19 mouse cellular contexts compared by ENCODE assay signal in the genomic region with DNA sequence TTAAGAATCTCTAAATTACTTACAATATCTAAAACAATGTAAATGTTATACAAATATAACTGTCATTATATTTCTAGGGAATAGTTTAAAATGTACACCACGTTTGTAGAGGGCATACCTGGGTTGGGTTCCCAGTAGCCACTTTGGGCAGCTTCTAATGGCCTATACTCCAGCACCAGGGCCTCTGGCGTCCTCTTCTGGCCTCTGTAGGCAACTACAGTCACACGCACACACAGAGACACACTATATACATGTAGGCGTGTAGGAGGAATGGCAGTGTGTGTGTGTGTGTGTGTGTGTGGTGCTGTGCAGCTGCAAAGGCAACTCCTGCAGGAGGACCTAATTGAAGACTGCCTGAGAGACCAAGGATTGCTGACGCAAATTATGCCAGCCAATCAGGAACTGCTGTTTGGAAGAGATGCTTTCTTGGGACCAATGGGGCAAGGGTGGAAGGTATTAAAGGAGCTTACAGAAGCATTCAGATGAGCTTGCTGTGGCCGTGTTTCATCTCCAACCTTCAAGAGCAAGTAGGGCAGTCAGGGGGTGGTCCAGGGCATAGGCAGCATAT.
DNase-seq lines count a peak whose midpoint lies in the region; ATAC-seq and TF ChIP-seq lines count a peak whose summit lies in the region.
"Had no signal": no experiment of that assay in that cellular context is flagged by ENCODE, and none has a peak within 500 bp of the region (broad histone marks: within the 10 kb centered on the region; RNA-seq: fewer than 3 reads in every experiment).

No protein-coding gene starts in this region.

- WGBS in kidney, postnatal 0 days, result 90% methylated on average over 6 of the region's 6 CpGs
- 82% methylated on average over 6 of the region's 6 CpGs for WGBS in midbrain, postnatal 0 days
- 86% methylated on average over 6 of the region's 6 CpGs for WGBS in midbrain, embryonic 14.5 days

- no peaks in the 10 kb centered on the region for H3K27me3 ChIP-seq in kidney, postnatal 0 days (ENCODE audit: insufficient read depth, low read length)
- no peaks in the 10 kb centered on the region for H3K27me3 ChIP-seq in midbrain, postnatal 0 days (ENCODE audit: insufficient read depth, low read length)
- H3K27me3 ChIP-seq in midbrain, embryonic 14.5 days (ENCODE audit: control insufficient read depth, insufficient read depth, low read length), result no peaks in the 10 kb centered on the region
- H3K27me3 ChIP-seq: embryonic facial prominence, embryonic 15.5 days; heart, embryonic 15.5 days; liver, embryonic 13.5 days had no signal

- DNase-seq in kidney, postnatal 0 days (ENCODE audit: low spot score), result no peak
- no peak for DNase-seq in kidney, postnatal 36 days
- DNase-seq in midbrain, postnatal 0 days (ENCODE audit: low spot score), result no peak
- no peak for DNase-seq in midbrain, embryonic 14.5 days
- DNase-seq in R1 (ENCODE audit: low read depth, low spot score), result peak; percentile 18
- DNase-seq in adrenal gland, adult 2 months, result no peak
- DNase-seq in adrenal gland, postnatal 10 days, result no peak
- DNase-seq: adrenal gland, adult 8-10 months; cerebellum, adult 11-12 months; cerebellum, postnatal 14 days; kidney, adult 2 months; kidney, postnatal 14 days; liver, embryonic 13.5 days; lung, postnatal 10 days; right cerebral cortex, postnatal 25 days had no signal

- no peak overlapping the region for H3K4me2 ChIP-seq in kidney, postnatal 0 days (ENCODE audit: low read length)
- no peak overlapping the region for H3K4me2 ChIP-seq in midbrain, postnatal 0 days (ENCODE audit: low read depth, low read length, poor library complexity, severe bottlenecking)
- no peak overlapping the region for H3K4me2 ChIP-seq in midbrain, embryonic 14.5 days (ENCODE audit: low read length)
- H3K4me2 ChIP-seq: embryonic facial prominence, embryonic 15.5 days; heart, embryonic 15.5 days; liver, embryonic 13.5 days had no signal

- no peaks in the 10 kb centered on the region for H3K36me3 ChIP-seq in kidney, postnatal 0 days (ENCODE audit: insufficient read depth, low read length)
- H3K36me3 ChIP-seq in midbrain, postnatal 0 days (ENCODE audit: insufficient read depth, low read length), result no peaks in the 10 kb centered on the region
- no peaks in the 10 kb centered on the region for H3K36me3 ChIP-seq in midbrain, embryonic 14.5 days (ENCODE audit: control insufficient read depth, insufficient read depth, low read length)
- H3K36me3 ChIP-seq: embryonic facial prominence, embryonic 15.5 days; G1E; heart, embryonic 15.5 days; liver, embryonic 13.5 days had no signal

- no peaks in the 10 kb centered on the region for H3K4me1 ChIP-seq in kidney, postnatal 0 days (replicated peaks; ENCODE audit: insufficient read depth, low read length)
- H3K4me1 ChIP-seq in midbrain, postnatal 0 days (ENCODE audit: insufficient read depth, low read length), result 0 out of 2 replicates have a peak, but pooled peaks cover 10% of the 10 kb centered on the region
- H3K4me1 ChIP-seq in midbrain, embryonic 14.5 days (ENCODE audit: control insufficient read depth, insufficient read depth, low read length), result peaks cover 40% of the 10 kb centered on the region
- H3K4me1 ChIP-seq: heart, embryonic 15.5 days; liver, embryonic 13.5 days had no signal

- no peaks in the 10 kb centered on the region for H3K9me3 ChIP-seq in kidney, postnatal 0 days (replicated peaks; ENCODE audit: low read length)
- H3K9me3 ChIP-seq in midbrain, postnatal 0 days (ENCODE audit: low read length), result no peaks in the 10 kb centered on the region
- H3K9me3 ChIP-seq in midbrain, embryonic 14.5 days (ENCODE audit: control insufficient read depth, low read length), result no peaks in the 10 kb centered on the region
- H3K9me3 ChIP-seq: embryonic facial prominence, embryonic 15.5 days; G1E; heart, embryonic 15.5 days; liver, embryonic 13.5 days had no signal

- H3K4me3 ChIP-seq in kidney, postnatal 0 days (replicated peaks; ENCODE audit: low read depth, low read length), result no peak overlapping the region
- H3K4me3 ChIP-seq in midbrain, postnatal 0 days (ENCODE audit: low read depth, low read length), result no peak overlapping the region
- no peak overlapping the region for H3K4me3 ChIP-seq in midbrain, embryonic 14.5 days (replicated peaks; ENCODE audit: low read depth, low read length)
- H3K4me3 ChIP-seq: embryonic facial prominence, embryonic 15.5 days; heart, embryonic 15.5 days; liver, embryonic 13.5 days; megakaryocyte, embryonic 14.5 days had no signal

- ATAC-seq in kidney, postnatal 0 days (replicated peaks; ENCODE audit: low FRiP score, low read depth), result no peak
- no peak for ATAC-seq in midbrain, postnatal 0 days (ENCODE audit: low FRiP score)
- ATAC-seq in midbrain, embryonic 14.5 days (ENCODE audit: low FRiP score, low TSS enrichment), result no peak

- no peak overlapping the region for H3K9ac ChIP-seq in kidney, postnatal 0 days (ENCODE audit: low read depth, low read length)
- H3K9ac ChIP-seq in midbrain, postnatal 0 days (replicated peaks; ENCODE audit: low read length, poor library complexity, severe bottlenecking), result no peak overlapping the region
- H3K9ac ChIP-seq in midbrain, embryonic 14.5 days (replicated peaks; ENCODE audit: low read length), result no peak overlapping the region
- H3K9ac ChIP-seq: embryonic facial prominence, embryonic 15.5 days; heart, embryonic 15.5 days; liver, embryonic 13.5 days had no signal

- H3K27ac ChIP-seq in kidney, postnatal 0 days, result no peak overlapping the region
- H3K27ac ChIP-seq in midbrain, postnatal 0 days (ENCODE audit: low read depth, low read length), result no peak overlapping the region
- H3K27ac ChIP-seq in midbrain, embryonic 14.5 days (replicated peaks; ENCODE audit: low read depth, low read length), result no peak overlapping the region
- H3K27ac ChIP-seq: embryonic facial prominence, embryonic 15.5 days; heart, embryonic 15.5 days; liver, embryonic 13.5 days had no signal

- peak; percentile 8; the same call in 1 of the 2 replicates for TF ChIP-seq CTCF in kidney, postnatal 0 days (IDR thresholded peaks at IDR 0.05; ENCODE audit: low read depth)
- peak; percentile 46 for TF ChIP-seq CTCF in midbrain, postnatal 0 days (IDR thresholded peaks at IDR 0.05)
